Mouse (Mus musculus) kidney, postnatal 25 days (tissue): Measurements from ENCODE around the gene Map7.

Source experiments
- DNase-seq, 2 experiments: peaks; one replicate each; pipeline ENCODE4 v3.0.0; 2021; ENCODE audit warnings: mixed read lengths in 2 of 2

Map7 gene

GRCm38 (mm10) chr10:20148130-20148772, at the start of gene Map7:
Gene Map7, plus strand, starts transcription at chr10:20148471.
- peak in 1 of 2 experiments; percentile 27 for DNase-seq

- DNase-seq = no peak
Observed at GRCm38 (mm10) chr10:20101456-20101855, 46.8 kb upstream of the Map7 start.

GRCm38 (mm10) chr10:20104271-20104931, 43.9 kb upstream of the Map7 start:
- peak; percentile 61 to 79 for DNase-seq

- no peak for DNase-seq
Observed at GRCm38 (mm10) chr10:20105575-20105974, 42.7 kb upstream of the Map7 start.

- DNase-seq = no peak
Observed at GRCm38 (mm10) chr10:20107031-20107430, 41.2 kb upstream of the Map7 start.

GRCm38 (mm10) chr10:20111508-20111907, 36.8 kb upstream of the Map7 start:
- DNase-seq = no peak

GRCm38 (mm10) chr10:20112026-20112973, 36.0 kb upstream of the Map7 start:
- no peak for DNase-seq

GRCm38 (mm10) chr10:20119504-20120425, 28.5 kb upstream of the Map7 start:
- DNase-seq = peak in 1 of 2 experiments; percentile 28

GRCm38 (mm10) chr10:20121981-20122380, 26.3 kb upstream of the Map7 start:
- no peak for DNase-seq

- DNase-seq = peak; percentile 28 to 59
Observed at GRCm38 (mm10) chr10:20123401-20123800, 24.9 kb upstream of the Map7 start.

GRCm38 (mm10) chr10:20124576-20124975, 23.7 kb upstream of the Map7 start:
- no peak for DNase-seq

GRCm38 (mm10) chr10:20125226-20125625, 23.0 kb upstream of the Map7 start:
- DNase-seq = peak; percentile 30 to 76

- no peak for DNase-seq
Observed at GRCm38 (mm10) chr10:20132933-20133652, 15.2 kb upstream of the Map7 start.

- peak; percentile 46 to 57 for DNase-seq
Observed at GRCm38 (mm10) chr10:20135350-20136058, 12.8 kb upstream of the Map7 start.

- no peak for DNase-seq
Observed at GRCm38 (mm10) chr10:20136505-20136904, 11.8 kb upstream of the Map7 start.

GRCm38 (mm10) chr10:20141376-20141775, 6.9 kb upstream of the Map7 start:
- peak in 1 of 2 experiments; percentile 38 for DNase-seq

- DNase-seq = peak; percentile 75 to 92
Observed at GRCm38 (mm10) chr10:20148773-20149120, 476 bp downstream of the Map7 start.

GRCm38 (mm10) chr10:20149121-20149834, 1.0 kb downstream of the Map7 start:
- DNase-seq = peak; percentile 48 to 71

GRCm38 (mm10) chr10:20149835-20150355, 1.6 kb downstream of the Map7 start:
- DNase-seq = no peak

GRCm38 (mm10) chr10:20152131-20152530, 3.9 kb downstream of the Map7 start:
- no peak for DNase-seq
